Mouse (Mus musculus): ENCODE measurements at regions not wholly inside any gene's neighbourhood (a gene's known extent, or its start where the extent isn't known, plus 50 kb on each side); places are given as distances from the start of the nearest gene placed in this dataset.

DNA sequence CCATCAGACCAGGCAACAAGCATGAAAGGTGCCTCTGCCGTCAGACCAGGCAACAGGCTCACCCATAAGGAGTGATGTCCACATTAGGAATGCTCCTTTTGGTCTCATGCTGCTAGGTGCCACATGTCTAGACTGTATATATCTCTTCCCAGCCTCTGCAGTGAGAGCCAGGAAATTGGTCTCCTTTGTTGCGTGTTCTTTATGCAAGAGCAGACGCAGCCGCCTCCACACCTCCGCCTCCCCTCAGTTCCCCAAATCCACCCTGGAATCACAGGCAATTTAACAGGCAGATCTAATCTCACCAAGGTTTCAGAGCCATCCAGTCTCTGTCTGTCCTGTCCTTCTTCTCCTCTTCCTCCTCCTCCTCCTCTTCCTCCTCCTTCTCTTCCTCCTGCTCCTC is 207.0 kb downstream of the CK137956 start:
- TF ChIP-seq POLR2A (IDR thresholded peaks at IDR 0.05; ENCODE audit: insufficient read depth, low read depth, low read length) (no peak), CTCF (IDR thresholded peaks at IDR 0.05; ENCODE audit: insufficient read depth, low read depth, low read length) (no peak)
